Mouse (Mus musculus) liver, adult 2 months (tissue): ENCODE results near the gene Olfr857. TPM values are rescaled to one million over a fixed set of nuclear protein-coding genes. Genes with fewer than 3 reads are reported as not detected.
"Not testable (repeated sequence)": the region's sequence is repeated elsewhere in the genome, so short reads cannot be mapped to it uniquely, and the experiment has no call there.

Source experiments
- DNase-seq: peaks from one replicate; pipeline ENCODE4 v3.0.0-alpha.2; 2011; ENCODE audit warnings: low read depth, low spot score; ENCODE audit errors: extremely low read depth
- H3K27ac ChIP-seq: fragments of 200-500 bp; replicated peaks from 2 replicates; pipeline ENCODE4 v1.5.1; 2012; ENCODE audit warnings: low read depth, mild to moderate bottlenecking, control low read depth, inconsistent platforms, low read length; ENCODE audit not compliant: insufficient read depth
- H3K27me3 ChIP-seq: fragments of 200-500 bp; 2 replicates; pipeline ENCODE4 v1.6.1; 2012; ENCODE audit warnings: mild to moderate bottlenecking, moderate library complexity, low read length, inconsistent platforms; ENCODE audit not compliant: control insufficient read depth, insufficient read depth
- H3K36me3 ChIP-seq: fragments of 200-500 bp; 2 replicates; pipeline ENCODE4 v1.6.1; 2012; ENCODE audit warnings: low read length, inconsistent platforms; ENCODE audit not compliant: control insufficient read depth, insufficient read depth
- H3K4me1 ChIP-seq: fragments of 200-500 bp; 2 replicates; pipeline ENCODE4 v1.6.1; 2011; ENCODE audit warnings: low read length; ENCODE audit not compliant: control insufficient read depth, insufficient read depth
- H3K4me3 ChIP-seq: fragments of 200-500 bp; 2 replicates; pipeline ENCODE4 v1.5.1; 2011; ENCODE audit warnings: low read depth, mild to moderate bottlenecking, control low read depth, low read length, moderate library complexity; ENCODE audit not compliant: insufficient read depth
- H3K79me2 ChIP-seq: fragments of 200-500 bp; 2 replicates; pipeline ENCODE4 v1.6.1; 2012; ENCODE audit warnings: inconsistent platforms, mild to moderate bottlenecking, low read length, moderate library complexity; ENCODE audit not compliant: control insufficient read depth, insufficient read depth
- H3K9ac ChIP-seq: fragments of 200-500 bp; 2 replicates; pipeline ENCODE4 v1.6.1; 2012; ENCODE audit warnings: low read depth, mild to moderate bottlenecking, control low read depth, inconsistent platforms, low read length
- CTCF ChIP-seq: fragments of 200-500 bp; IDR thresholded peaks from 2 replicates; pipeline ENCODE4 v1.5.1; 2011; ENCODE audit warnings: low read depth, low read length, control low read depth
- POLR2A ChIP-seq: fragments of 200-500 bp; IDR thresholded peaks from 2 replicates; pipeline ENCODE4 v1.6.1; 2011; ENCODE audit warnings: low read length, control low read depth; ENCODE audit not compliant: insufficient read depth; ENCODE audit errors: extremely low read depth
- WGBS: fragments of 180-500 bp; shearing (Covaris S2); methylation state at CpG from one replicate; pipeline ENCODE4 v1.1.7; 2018; 5-methylcytosine and 5-hydroxymethylcytosine counted together
- polyA plus RNA-seq: library from polyadenylated mRNA; depleted of rRNA; stranded (reverse); fragments of >200 nt; gene quantifications from 2 replicates; pipeline ENCODE4 v1.2.3, GENCODE M21; 2012; rRNA removed
- total RNA-seq: library from RNA; depleted of rRNA; stranded (reverse); fragments of >200 nt; gene quantifications from 2 replicates; pipeline ENCODE4 v1.2.3, GENCODE M21; 2014; rRNA removed

The Olfr857 gene
- not detected in 2 replicates for total RNA-seq
- not detected in 2 replicates for polyA plus RNA-seq

DNA sequence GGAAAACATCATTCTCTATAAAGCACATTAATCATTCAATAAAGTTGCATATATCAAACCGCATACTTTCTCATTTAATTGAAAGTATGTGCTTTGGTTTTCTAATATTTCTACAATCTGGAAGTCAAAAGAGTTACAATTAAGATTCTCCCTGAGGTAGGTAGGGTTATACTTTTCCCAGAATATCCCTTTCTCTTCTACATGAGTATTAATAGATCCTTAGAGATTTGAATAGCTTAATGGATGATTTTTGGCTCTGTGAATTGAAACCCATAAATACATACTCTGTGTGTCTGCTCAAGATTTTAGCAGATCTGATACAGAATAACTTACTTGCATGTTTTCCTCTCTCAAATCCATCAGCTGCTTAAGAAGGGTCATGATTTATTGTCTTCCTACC lies at the start of gene Olfr857:
Olfr857 (plus strand) TSS at position 301 of the 400 bp plus-strand sequence.
- no peak for DNase-seq
- Histone ChIP-seq H3K4me3 (no peak within 1 kb of the TSS), H3K36me3 (no peaks in the 10 kb centered on the region), H3K27me3 (no peaks in the 10 kb centered on the region), H3K79me2 (no peaks in the 10 kb centered on the region), H3K9ac (no peak within 1 kb of the TSS), H3K4me1 (no peaks in the 10 kb centered on the region), H3K27ac (no peak within 1 kb of the TSS)
- WGBS, result 80% methylated on average over 1 of the region's 1 CpGs
- TF ChIP-seq CTCF, result no peak
- TF ChIP-seq POLR2A, result no peak

DNA sequence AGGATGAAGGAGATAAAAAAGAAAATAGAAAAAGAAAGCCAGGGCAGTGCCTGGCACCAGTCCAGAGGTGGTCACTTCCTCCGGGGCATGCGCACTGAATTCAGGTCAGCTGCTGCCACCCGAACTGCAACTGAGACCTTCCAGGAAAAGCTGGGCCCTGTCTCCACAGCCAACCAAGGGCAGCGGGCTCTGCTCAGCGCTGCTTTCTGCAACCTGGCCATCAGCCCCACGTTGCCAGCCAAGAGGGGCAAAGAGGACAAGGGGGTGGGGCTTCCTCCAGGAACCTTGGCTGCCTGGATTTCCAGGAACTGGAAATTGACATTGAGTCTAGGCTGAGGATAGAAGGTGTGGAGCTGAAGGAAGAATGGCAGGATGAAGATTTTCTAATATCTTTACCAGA lies 19.0 kb upstream of the Olfr857 start:
- Histone ChIP-seq H3K9ac (no peak overlapping the region), H3K4me1 (peaks cover 5% of the 10 kb centered on the region), H3K4me3 (no peak overlapping the region), H3K27me3 (no peaks in the 10 kb centered on the region), H3K36me3 (no peaks in the 10 kb centered on the region), H3K79me2 (no peaks in the 10 kb centered on the region), H3K27ac (no peak overlapping the region)
- peak; percentile 78 for DNase-seq
- TF ChIP-seq CTCF (no peak), POLR2A (no peak)
- 24% methylated on average over 6 of the region's 6 CpGs for WGBS

DNA sequence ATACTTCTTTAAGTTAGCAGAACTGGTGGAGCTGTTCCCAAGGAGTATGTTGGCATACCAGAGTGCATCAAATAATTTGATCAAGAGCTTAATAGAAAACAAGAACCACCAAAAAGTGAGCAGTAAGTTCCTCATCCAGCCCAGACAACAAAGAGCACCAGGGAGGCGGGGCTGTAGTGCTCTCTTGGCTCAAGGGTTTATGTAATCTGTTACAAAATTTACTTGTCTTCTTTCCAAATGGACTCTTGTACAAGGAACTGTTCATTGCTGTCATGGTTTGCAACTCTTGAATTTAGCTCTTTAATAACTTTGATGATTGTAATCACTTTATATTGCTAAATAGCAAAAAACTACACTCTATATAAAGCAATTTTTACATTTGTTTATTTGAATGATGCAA lies 17.8 kb upstream of the Olfr857 start:
- TF ChIP-seq POLR2A (no peak), CTCF (no peak)
- Histone ChIP-seq H3K9ac (no peak overlapping the region), H3K79me2 (no peaks in the 10 kb centered on the region), H3K4me3 (no peak overlapping the region), H3K36me3 (no peaks in the 10 kb centered on the region), H3K4me1 (peaks cover 5% of the 10 kb centered on the region), H3K27me3 (no peaks in the 10 kb centered on the region), H3K27ac (no peak overlapping the region)
- DNase-seq, result peak; percentile 93
- WGBS, result 24% methylated on average over 1 of the region's 1 CpGs

DNA sequence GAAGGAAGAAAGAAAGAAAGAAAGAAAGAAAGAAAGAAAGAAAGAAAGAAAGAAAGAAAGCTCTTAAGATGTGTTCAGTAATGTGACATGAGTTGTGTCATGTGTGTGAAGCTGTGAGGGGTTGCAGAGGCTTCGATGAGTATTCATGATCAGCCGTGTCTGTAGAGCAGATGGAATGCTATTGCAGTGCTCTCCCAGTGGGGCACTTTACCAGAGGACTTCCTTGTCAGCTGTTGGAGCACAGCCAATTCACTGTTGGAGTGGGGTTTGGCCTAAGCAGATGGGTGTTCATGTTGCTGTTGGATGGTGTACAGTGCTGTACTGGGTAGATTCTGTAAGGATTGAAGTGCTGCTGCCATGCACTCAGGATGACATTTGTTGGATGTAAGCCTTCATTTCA lies 16.8 kb upstream of the Olfr857 start:
- Histone ChIP-seq H3K4me1 (peaks cover 5% of the 10 kb centered on the region), H3K27me3 (no peaks in the 10 kb centered on the region), H3K4me3 (no peak overlapping the region), H3K9ac (no peak overlapping the region), H3K36me3 (no peaks in the 10 kb centered on the region), H3K27ac (no peak overlapping the region), H3K79me2 (no peaks in the 10 kb centered on the region)
- 83% methylated on average over 2 of the region's 2 CpGs for WGBS
- TF ChIP-seq POLR2A, result no peak
- TF ChIP-seq CTCF, result no peak
- DNase-seq, result peak; percentile 9

DNA sequence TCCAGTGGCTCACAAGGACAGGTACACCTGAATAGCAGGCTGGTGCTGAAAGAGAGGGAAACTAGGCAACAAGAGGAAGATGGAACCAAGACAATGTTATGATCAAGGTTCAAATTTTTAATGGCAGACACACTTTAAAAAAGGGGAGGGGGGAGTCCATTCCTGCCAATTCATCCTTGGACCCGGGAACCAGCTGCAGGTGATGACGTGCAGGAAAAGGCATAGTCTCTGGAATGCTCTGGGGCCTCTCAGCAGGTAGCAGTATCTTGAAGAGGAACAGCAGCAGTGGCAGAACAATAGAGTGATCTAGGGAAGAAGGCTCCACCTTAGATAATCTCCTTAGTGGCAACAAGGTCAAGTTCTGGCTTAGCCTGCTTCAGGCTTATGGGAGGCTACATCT lies 14.9 kb upstream of the Olfr857 start:
- DNase-seq, H3K79me2 ChIP-seq, H3K4me3 ChIP-seq, H3K4me1 ChIP-seq, H3K27ac ChIP-seq, H3K27me3 ChIP-seq, H3K36me3 ChIP-seq, H3K9ac ChIP-seq: not testable (repeated sequence)
- 46% methylated on average over 2 of the region's 2 CpGs for WGBS

DNA sequence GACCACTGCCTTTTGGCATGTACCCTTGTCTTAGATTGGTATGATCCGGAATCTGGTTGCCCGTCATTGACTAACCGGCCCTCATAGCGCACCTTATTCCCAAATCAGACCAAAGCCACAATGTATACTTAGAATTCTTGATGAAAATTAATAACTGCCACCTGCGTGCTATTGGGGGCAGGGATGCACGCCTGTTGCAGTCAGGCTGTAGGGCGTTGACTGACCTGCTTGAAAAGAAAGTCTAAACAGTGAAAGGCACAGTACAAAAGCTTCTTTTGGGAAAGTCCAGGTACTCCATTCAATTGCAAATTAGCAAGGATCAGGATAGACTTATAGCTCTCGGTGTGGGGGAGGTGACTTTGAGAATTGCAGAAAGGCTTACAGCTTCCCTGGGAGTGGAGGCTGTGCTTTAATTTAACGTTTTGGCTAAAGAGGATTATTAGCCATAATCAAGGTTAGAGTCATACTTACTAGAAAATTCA lies 14.3 kb upstream of the Olfr857 start:
- H3K4me3 ChIP-seq, result not testable (repeated sequence)

DNA sequence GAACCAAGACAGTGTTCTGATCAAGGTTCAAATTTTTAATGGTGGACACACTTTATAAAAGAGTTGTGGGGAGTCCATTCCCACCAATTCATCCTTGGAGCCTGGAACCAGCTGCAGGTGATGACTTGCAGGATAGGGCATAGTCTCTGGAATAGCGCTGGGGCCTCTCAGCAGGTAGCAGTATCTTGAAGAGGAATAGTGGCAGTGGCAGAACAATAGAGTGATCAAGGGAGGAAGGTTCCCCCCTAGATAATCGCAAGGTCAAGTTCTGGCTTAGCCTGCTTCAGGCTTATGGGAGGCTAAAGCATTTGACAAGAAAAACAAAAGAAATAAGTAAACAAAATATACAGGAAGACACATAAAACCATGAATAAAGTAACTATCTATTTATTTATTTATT lies 4.7 kb upstream of the Olfr857 start:
- H3K79me2 ChIP-seq, H3K36me3 ChIP-seq, H3K4me1 ChIP-seq, H3K27ac ChIP-seq, DNase-seq, H3K9ac ChIP-seq, H3K27me3 ChIP-seq, H3K4me3 ChIP-seq: not testable (repeated sequence)
- WGBS, result 57% methylated on average over 2 of the region's 2 CpGs

More for the DNA sequence above, 14.3 kb upstream of the Olfr857 start:
- H3K27me3 ChIP-seq, H3K27ac ChIP-seq, H3K36me3 ChIP-seq, H3K9ac ChIP-seq, H3K4me1 ChIP-seq, DNase-seq, H3K79me2 ChIP-seq: not testable (repeated sequence)
- WGBS, result 73% methylated on average over 9 of the region's 9 CpGs
